Mouse (Mus musculus) cerebellum, postnatal 14 days (tissue): ENCODE results near the gene Foxg1.

ENCODE experiments used
- DNase-seq, 2 experiments: peaks; one replicate each; pipeline ENCODE4 v3.0.0; 2021; ENCODE audit warnings: mixed read lengths in 2 of 2

Gene Foxg1

DNA sequence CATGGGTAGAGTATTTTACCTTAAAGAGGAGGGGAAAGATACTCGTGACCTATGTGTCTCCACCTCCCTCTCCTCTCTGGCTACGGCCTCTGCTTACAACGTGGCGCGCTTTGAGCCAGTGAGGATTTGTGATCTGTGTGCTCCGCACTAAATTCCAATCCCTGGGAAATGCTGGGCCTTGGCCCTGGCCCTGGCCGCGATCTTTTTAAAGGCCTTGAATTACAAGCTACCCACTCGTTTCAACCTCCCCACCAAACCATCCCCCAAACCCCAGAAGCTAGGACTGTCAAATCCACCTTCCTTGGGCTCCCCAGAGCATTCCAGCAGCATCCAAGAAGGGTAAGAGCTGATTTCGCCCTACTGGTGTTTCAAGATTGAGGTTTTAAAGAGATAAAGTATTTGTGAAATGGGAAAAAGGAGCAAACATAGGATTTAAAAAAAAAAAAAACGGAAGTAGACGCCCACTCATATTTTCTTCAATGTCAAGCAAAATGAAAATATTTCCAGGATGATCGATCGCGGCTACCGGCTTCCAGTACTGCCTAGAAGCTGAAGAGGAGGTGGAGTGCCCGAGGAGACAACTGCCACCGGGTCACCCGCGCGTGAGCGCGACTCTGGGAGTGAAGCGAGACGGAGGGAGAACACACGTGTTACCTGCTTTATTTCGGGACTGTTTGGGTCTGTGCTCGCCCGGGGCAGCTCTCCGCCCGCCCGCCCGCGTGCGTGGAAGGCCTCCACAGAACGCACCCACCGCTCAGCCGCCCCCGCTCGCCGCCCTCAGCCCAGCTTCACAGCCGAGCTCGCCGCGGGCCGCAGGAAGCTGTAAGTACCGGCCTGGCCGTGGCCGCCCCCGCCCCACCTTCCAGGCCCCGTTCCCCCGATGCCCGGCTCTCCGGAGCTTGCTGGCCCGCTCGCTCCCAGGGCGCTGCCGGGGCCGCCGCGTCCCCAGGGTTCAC lies at the start of gene Foxg1:
Gene Foxg1 (plus strand): TSS at position 96 of the 956 bp plus-strand sequence.
- DNase-seq: peak; percentile 32 to 42

DNA sequence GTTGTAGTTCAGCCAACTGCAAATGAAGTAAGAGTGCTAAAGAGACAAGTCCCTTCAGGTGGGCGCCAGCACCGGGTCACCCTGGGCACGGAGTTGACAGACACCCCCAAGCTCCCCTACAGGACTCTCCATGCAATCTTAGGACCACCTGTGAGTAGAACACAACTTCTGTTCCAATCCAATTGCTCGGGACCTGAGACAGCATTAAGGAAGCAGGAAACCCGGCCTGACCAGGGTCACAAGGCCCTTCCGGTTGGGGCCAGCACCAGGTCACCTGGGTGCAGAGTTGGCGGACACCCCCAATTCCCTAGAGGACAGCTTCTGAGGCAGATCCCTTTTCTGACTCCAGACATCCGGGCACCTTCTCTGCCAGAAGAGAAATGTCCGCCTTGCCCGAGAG lies 32.8 kb upstream of the Foxg1 start:
- no peak for DNase-seq

DNA sequence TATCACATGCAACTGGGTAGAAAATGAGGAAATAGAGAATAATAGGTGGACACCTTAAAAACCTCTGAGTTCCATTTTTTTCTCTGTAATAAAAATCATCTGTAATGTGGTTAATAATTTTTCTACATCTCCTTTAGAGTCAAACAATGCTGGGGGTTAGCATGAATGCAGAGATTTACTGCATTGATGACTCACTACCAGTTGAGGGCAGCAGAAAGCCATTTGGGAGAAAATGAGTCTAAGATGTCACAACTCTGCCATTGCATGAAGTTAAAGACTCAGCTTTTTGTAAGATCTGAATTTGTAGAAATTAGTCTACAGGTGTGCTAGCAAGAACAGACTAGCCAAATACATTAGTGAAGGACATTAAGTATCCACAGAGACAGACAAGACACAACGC lies 13.5 kb upstream of the Foxg1 start:
- DNase-seq: peak in 1 of 2 experiments; percentile 24

DNA sequence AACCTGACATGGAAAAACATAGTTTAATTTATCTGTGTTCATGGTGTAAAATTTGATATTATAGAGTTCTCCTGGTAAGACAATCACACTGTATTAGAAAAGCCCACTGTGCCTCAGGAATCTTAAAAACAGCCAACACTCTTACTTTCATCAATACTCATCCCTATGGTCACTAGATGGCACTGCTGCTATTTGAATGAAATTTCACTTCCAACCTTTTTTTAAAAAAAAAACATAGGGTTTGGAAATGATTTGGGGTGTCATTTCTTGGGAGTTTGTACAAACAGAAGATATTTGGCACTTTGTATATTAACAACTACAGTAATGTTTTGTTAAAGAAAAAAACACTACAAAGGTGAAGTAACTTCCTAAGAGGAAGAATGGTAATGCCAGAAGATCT lies 10.3 kb upstream of the Foxg1 start:
- peak; percentile 49 to 52 for DNase-seq

DNA sequence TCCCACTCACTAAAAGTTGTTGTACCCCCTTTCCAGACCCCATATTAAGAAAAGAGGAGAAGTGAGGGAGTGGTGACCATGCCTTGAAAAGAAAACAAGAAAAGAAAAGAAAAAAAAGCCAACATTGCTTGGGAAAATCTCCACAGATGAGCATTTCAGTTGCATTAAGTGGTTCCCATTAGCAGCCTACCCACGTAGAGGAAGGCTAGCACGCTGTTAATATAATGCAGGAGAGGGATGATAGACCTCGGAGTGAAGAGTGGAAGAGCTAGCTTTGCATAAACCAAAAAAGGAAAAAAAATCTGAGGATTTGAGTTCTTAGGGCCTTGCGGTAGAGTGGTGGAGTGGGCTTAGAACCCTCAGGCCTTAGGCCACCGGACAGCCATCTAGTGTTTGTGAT lies 9.3 kb upstream of the Foxg1 start:
- no peak for DNase-seq

DNA sequence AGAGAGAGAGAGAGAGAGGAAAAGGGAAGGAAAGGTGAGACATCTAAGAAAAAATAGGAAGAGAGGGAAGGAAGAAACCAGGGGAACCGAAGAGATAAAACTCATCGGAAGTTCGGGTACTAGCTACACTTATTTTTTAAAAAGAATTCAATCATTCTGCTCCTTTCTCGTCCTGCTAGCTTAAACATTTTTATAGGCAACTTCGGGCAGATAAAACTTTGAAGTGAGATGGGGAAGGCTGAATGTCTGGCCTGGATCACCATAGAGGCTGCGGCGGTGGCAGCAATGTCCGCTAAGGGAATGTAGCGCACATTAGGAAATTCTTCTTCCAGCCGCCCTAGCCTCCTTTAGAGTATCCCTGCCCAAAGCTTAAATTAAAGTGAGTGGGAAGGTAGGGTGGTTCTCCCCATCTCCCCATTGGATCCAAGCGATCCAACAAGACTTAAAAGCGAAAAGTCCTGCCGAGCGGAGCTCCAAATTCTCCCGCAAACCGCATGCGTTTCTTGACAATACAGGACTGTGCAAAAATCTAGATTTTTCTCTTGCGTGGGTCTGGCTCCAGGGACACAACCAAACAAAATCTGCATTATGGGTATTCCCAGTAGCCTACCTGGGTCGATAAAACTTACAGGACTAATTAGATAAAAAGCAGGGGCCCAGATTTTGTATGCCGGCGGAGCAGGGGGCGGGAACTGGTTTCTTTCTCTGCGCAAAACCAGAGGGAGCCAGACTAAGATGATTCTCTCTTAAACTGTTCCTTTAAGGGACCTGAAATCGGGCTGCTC lies 8.4 kb upstream of the Foxg1 start:
- DNase-seq: peak in 1 of 2 experiments; percentile 32

DNA sequence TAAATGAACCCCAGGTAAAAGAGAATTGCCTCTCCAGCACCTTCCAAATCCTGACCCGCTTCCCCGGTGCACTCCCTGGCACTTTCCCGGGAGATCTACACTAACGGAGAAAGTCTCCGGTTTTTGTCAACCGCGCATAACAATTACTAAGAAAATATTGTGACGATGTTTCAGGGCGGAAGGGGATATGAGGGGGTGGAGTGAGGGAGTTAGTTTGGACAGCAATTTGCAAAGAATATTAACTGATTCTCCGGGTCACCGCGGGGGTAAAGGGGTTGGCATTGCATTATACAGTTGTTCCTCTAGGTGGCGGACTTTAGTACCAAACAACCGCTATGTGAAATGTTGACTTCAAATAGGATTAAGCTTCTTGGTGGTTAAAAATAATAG lies 7.9 kb upstream of the Foxg1 start:
- peak; percentile 56 to 68 for DNase-seq

DNA sequence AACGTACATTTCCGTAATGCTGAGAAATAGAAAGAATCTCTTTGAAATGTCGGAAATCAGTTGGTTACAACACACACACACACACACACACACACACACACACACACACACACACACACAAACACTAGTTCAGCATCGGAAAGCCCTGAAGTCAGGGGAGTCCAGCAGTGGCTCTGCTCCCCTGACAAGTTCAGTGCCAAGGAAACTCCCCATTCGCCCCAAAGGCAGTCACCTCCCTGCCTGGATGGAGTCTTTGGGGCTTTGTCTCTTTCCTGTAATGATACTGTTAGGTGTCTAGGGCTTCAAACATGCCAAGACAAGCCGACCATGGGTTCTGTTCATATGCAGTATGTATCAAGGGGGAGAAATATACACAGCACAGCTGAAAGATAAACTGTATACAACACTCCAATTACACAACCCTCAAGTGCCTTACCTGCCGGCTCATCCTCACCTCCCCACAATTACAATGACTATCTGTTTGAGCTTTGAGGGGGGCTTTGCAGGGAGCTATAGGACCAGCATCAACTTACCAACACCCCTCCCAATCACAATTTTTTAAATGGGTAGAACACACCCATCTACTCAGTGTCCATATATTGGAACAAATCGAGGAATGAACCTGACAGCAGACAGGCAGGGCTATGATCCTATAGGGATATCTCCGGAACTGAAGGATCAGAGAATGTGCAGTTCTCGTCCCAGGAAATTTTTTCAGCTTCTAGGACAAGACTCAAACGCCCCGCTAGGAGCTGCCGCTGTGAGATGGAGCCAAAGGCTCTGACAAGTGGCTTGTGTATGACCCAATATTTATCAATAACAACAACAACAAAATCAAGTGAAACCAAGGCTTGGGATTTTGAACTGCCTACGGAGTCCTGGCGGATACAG lies 6.8 kb upstream of the Foxg1 start:
- peak in 1 of 2 experiments; percentile 8 for DNase-seq

DNA sequence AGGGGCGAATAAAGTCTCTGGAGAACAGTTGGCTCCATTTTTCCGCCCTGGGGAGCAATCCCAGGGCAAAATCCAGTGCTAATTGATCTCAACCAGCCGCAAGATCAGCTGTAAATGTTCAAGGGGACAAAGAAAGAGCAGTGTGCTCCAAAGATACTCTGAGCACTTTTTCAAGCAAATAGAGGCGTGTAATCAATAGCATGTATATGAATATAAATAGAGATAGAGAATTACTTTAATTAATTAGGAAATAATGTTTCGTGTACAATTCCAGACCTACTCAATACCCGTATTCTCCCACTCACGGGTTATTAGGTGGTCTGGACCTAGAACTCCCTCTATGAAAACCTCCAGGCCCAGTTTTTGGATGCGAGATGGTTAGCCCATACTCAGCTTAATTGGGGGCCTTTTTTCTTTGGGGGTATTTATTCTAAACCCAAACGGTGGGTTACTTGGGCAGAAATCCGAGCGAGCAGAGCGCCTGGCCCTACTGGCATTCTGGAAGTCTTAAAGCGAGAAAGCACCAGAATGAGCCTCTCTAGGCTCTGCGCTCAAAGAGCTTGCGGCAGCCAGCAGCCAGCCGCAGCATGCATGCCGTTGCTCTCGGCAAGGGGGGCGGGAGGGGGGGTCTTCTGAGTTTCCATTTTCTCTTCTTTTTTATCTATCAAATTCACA lies 6.0 kb upstream of the Foxg1 start:
- peak in 1 of 2 experiments; percentile 7 for DNase-seq

DNA sequence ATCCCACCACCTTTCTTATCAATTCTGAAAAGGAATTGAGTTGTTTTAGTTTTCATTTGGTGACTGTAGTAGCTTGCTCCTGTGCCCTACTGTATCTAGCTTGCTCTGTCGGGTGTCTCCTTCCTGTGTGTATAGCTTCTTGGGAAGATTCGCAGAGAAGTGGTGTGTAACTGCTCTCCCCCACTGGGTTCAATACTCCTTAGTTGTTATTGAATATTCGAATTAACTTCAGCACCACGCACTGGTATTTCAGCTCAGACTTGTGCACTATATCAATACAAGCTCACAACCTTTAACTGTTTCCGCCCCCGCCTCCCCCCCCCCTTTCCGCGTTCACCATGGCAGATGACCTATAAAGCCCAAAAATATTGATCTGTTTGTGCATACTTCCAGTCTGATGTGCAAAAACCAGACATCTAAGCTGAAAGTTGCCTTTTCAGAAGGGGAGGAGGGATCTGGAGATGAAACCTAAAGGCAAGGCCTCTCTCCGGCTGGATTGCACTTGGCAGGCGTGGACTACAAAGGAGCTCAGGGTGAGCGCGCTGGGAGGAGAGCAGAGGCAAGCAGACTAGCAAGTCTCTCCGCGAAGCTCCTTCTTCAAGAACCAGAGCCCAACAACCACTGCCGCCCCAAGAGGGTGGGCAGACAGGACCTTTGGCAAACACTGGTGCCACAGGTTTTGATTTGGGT lies 5.0 kb upstream of the Foxg1 start:
- peak in 1 of 2 experiments; percentile 9 for DNase-seq

DNA sequence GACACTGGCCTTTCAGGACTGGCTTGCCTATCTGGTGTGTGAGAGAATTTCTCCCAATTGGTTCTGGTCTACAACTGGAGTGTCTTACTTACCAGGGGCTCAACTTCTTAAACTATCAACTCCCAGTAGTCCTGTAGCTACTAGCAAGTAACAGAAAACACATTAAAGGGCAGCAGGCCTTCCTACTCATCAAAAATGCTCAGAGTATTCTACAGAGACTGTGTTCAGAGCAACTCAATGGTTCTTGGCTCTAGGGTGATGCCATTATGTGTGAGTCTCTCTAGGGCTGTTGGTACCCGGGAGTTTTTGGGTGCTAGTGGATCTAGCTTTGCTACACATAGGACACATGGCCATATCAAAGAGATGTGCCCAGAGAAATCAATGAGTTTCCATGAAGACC lies 3.5 kb upstream of the Foxg1 start:
- DNase-seq: no peak

DNA sequence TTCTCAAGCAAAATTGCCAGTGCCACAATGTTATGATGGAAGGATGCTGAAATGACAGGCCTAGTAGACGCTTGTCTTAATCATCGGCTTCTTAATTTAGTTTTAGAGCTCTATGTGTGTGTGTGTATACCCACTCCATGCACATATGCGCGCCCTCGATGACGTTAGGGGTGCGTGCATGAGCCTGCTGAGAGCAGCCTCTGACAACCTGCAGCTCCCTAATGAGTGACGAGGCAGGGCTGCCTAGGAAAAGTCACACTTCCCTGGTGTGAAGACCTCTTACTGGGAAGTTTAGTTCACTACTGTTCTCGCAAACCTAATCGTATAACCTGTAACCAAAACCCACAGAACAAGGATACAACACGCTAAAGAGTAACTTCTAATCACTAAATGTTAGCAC lies 3.0 kb upstream of the Foxg1 start:
- peak in 1 of 2 experiments; percentile 4 for DNase-seq

DNA sequence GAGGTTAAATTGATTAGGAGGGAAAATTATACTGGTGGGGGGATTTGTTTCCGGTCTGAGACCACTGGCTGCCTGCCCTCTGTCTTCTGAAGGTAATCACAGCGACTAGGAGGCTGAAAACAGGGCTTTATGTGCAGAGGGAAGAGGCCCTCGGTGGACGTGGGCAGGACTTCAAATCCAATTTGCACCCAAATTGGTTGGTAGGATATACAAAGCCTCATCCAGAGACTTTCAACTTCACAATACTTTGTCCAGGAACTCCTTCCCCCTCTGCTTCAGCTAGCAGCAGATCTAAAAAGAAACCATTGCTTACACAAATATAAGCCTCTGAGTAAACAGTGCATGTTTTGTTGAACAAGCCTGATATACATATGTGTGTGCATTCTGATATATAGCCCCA lies 2.0 kb upstream of the Foxg1 start:
- peak in 1 of 2 experiments; percentile 12 for DNase-seq

DNA sequence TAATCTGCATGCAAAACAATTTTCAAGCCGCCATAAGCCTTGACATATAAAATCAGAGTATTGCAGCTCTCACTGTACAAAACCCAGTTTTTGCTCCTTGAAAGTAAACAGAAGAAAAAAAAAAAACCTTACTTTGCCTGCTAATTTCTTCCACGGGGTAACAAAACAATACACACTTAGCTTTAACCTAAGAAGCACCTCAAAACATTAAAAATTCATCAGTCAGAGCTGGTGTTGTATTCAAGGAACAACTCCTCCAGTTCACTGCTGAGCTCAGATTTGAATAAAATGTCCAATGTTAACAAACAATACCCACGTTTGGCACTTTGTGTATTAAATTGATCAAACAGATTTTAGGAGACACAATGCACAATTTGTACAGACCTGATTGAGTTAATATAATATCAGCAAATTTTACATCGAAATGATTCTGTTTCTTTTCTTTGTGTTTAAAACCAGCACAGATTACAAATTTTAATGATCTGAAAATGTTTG lies 1.4 kb upstream of the Foxg1 start:
- DNase-seq: peak in 1 of 2 experiments; percentile 11

DNA sequence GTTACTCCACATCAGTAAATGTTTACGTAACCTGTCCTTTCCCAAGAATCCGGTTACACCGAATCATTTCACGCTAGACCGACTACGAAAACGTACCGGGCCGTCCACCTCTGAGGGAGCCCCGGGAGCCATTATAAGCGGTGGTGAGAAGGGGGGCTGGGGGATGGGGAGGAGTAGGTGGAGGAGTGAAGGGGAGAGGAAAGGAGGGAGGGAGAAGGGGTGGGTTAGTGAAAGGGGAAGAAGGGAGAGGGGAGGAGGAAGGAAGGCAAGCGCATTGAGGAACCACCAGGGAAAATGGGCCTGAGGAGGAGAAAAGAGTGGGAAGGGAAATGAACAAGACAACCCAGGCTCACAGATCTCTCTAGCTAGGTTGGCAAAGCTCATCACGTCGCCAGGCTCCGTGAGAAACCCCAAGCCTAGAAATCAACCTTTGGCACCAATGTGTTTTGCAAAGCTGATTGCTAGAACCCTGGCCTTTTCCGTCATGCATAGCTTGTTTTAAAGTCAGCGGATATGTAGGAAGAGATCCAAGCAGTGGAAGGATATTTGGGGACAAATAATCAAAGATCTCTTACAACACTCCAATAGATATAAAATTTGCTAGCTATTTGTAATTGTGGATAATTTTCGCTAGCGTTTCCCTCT lies 617 bp upstream of the Foxg1 start:
- DNase-seq: peak in 1 of 2 experiments; percentile 24

DNA sequence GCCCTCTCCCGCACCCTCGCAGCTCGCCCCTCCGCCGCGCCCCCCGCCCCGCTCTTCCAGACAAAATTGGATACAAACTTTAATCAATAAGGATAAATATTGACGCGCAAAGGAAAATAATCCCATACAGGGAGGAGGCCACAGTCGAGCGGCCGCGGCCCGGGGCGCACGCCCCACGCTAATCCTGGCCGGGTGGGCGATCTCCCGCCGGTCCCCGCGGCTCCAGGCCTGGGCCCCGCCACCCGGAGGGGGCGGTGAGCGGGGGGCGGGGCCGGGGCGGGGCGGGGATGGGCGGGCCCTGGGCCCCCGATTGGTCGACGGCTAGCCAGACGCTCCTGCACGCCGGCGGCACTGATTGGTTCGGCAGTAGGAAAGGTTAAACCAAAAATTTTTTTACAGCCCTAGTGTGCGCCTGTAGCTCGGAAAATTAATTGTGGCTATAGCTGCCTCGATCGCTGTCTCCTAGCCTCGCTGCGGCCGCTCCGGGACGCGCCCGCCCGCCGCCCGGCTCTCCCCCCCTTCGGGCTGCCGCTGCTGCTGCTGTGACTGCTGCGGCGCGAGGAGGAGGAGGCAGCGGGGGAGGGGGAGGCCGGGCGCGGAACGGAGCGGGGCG lies 1.2 kb downstream of the Foxg1 start:
- DNase-seq: peak in 1 of 2 experiments; percentile 13

DNA sequence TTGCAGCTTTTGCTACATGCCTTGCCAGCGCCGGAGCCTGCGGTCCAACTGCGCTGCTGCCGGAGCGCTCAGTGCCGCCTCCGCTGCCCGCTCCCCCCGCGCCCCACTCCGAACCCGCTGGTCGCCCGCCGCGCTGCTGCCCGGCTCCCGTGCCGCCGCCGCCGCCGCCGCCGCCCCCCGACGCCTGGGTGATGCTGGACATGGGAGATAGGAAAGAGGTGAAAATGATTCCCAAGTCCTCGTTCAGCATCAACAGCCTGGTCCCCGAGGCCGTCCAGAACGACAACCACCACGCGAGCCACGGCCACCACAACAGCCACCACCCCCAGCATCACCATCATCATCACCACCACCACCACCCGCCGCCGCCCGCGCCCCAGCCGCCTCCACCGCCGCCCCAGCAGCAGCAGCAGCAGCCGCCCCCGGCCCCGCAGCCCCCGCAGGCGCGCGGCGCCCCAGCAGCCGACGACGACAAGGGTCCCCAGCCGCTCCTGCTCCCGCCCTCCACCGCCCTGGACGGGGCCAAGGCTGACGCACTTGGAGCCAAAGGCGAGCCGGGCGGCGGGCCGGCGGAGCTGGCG lies 1.9 kb downstream of the Foxg1 start:
- DNase-seq: peak in 1 of 2 experiments; percentile 10

DNA sequence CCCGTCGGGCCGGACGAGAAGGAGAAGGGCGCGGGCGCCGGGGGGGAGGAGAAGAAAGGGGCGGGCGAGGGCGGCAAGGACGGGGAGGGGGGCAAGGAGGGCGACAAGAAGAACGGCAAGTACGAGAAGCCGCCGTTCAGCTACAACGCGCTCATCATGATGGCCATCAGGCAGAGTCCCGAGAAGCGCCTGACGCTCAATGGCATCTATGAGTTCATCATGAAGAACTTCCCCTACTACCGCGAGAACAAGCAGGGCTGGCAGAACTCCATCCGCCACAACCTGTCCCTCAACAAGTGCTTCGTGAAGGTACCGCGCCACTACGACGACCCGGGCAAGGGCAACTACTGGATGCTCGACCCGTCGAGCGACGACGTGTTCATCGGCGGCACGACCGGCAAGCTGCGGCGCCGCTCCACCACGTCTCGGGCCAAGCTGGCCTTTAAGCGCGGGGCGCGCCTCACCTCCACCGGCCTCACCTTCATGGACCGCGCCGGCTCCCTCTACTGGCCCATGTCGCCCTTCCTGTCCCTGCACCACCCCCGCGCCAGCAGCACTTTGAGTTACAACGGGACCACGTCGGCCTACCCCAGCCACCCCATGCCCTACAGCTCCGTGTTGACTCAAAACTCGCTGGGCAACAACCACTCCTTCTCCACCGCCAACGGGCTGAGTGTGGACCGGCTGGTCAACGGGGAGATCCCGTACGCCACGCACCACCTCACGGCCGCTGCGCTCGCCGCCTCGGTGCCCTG lies 2.6 kb downstream of the Foxg1 start, which contains the start of gene Gm43517:
Gene Gm43517 (plus strand): TSS at position 299 of the 755 bp plus-strand sequence.
- DNase-seq: peak; percentile 25 to 26

DNA sequence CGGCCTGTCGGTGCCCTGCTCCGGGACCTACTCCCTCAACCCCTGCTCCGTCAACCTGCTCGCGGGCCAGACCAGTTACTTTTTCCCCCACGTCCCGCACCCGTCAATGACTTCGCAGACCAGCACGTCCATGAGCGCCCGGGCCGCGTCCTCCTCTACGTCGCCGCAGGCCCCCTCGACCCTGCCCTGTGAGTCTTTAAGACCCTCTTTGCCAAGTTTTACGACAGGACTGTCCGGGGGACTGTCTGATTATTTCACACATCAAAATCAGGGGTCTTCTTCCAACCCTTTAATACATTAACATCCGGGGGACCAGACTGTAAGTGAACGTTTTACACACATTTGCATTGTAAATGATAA lies 3.2 kb downstream of the Foxg1 start:
- DNase-seq: peak in 1 of 2 experiments; percentile 30
